Mouse (Mus musculus) sigmoid colon, adult 10 weeks (tissue): ENCODE data around the gene Sik2. TPM values are rescaled to one million over a fixed set of nuclear protein-coding genes. Genes with fewer than 3 reads are reported as not detected.

Experiments used
- polyA plus RNA-seq: library from polyadenylated mRNA; stranded (reverse); fragments of 350-450 nt; fragmentation: Illumina TruSeq; extraction: RNeasy Lipid Tissue Mini Kit (QIAGEN cat#74804); gene quantifications from one replicate; pipeline ENCODE4 v1.2.3, GENCODE M21; 2014; ENCODE audit warnings: low read depth, low replicate concordance

Gene Sik2
- 22.6 TPM for polyA plus RNA-seq

GRCm38 (mm10) chr9:51008841-51009655, at the start of gene Sik2:
Gene Sik2, minus strand, starts transcription at chr9:51009073.

GRCm38 (mm10) chr9:50845081-50845480, 163.8 kb downstream of the Sik2 start, which contains the start of gene Ppp2r1b:
Gene Ppp2r1b, plus strand, starts transcription at chr9:50845301.

Other genes with a start within 250 kb of the Sik2 start
- gene Fdxacb1, start 240.8 kb downstream of the Sik2 start, polyA plus RNA-seq = 8.9 TPM
- gene Alg9, start 234.1 kb downstream of the Sik2 start, polyA plus RNA-seq = 10.8 TPM
- gene 1110032A03Rik, start 233.6 kb downstream of the Sik2 start, polyA plus RNA-seq = 94.8 TPM
- 29.4 TPM for gene Ppp2r1b, start 163.8 kb downstream of the Sik2 start, polyA plus RNA-seq
- gene Btg4, start 51.8 kb upstream of the Sik2 start, polyA plus RNA-seq = not detected
- gene Layn, start 68.0 kb upstream of the Sik2 start, polyA plus RNA-seq = 2.2 TPM
- gene 4833427G06Rik, start 93.0 kb upstream of the Sik2 start, polyA plus RNA-seq = not detected
- gene Gm32742, start 156.4 kb upstream of the Sik2 start, polyA plus RNA-seq = 0.95 TPM
- gene Pou2af1, start 204.6 kb upstream of the Sik2 start, polyA plus RNA-seq = 35.4 TPM